Mouse (Mus musculus): Measurements from ENCODE around the gene Brox.
A peak's percentile ranks its signal among the peaks of the same experiment; 100 is the strongest.
"Not testable (repeated sequence)": the region's sequence is repeated elsewhere in the genome, so short reads cannot be mapped to it uniquely, and the experiment has no call there.

Brox gene

GRCm38 (mm10) chr1:183296877-183297383 lies at the start of gene Brox:
Gene Brox, minus strand, starts transcription at chr1:183297269.
- DNase-seq (ENCODE audit: low spot score in 2 of 2), result peak; percentile 98 to 99

GRCm38 (mm10) chr1:183345817-183346195 lies 48.7 kb upstream of the Brox start:
- no peak for DNase-seq (ENCODE audit: low spot score in 2 of 2)

GRCm38 (mm10) chr1:183344886-183345816 lies 48.1 kb upstream of the Brox start:
- peak; percentile 87 to 93 for DNase-seq (ENCODE audit: low spot score in 2 of 2)

GRCm38 (mm10) chr1:183342902-183343301 lies 45.8 kb upstream of the Brox start:
- not testable (repeated sequence) for DNase-seq (ENCODE audit: low spot score in 2 of 2)

- no peak for DNase-seq (ENCODE audit: low spot score in 2 of 2)
Measured at GRCm38 (mm10) chr1:183327171-183327570, 30.1 kb upstream of the Brox start.

GRCm38 (mm10) chr1:183324433-183324832 lies 27.4 kb upstream of the Brox start:
- no peak for DNase-seq (ENCODE audit: low spot score in 2 of 2)

- DNase-seq (ENCODE audit: low spot score in 2 of 2), result no peak
Measured at GRCm38 (mm10) chr1:183323923-183324322, 26.9 kb upstream of the Brox start.

GRCm38 (mm10) chr1:183322496-183322895 lies 25.4 kb upstream of the Brox start:
- not testable (repeated sequence) for DNase-seq (ENCODE audit: low spot score in 2 of 2)

- DNase-seq (ENCODE audit: low spot score in 2 of 2), result no peak
Measured at GRCm38 (mm10) chr1:183320708-183321107, 23.6 kb upstream of the Brox start.

- peak in 1 of 2 experiments; percentile 34 for DNase-seq (ENCODE audit: low spot score in 2 of 2)
Measured at GRCm38 (mm10) chr1:183315783-183316182, 18.7 kb upstream of the Brox start.

- no peak for DNase-seq (ENCODE audit: low spot score in 2 of 2)
Measured at GRCm38 (mm10) chr1:183312076-183312475, 15.0 kb upstream of the Brox start.

GRCm38 (mm10) chr1:183309601-183310000 lies 12.5 kb upstream of the Brox start:
- not testable (repeated sequence) for DNase-seq (ENCODE audit: low spot score in 2 of 2)

GRCm38 (mm10) chr1:183308476-183308875 lies 11.4 kb upstream of the Brox start:
- no peak for DNase-seq (ENCODE audit: low spot score in 2 of 2)

GRCm38 (mm10) chr1:183307555-183307954 lies 10.5 kb upstream of the Brox start:
- DNase-seq (ENCODE audit: low spot score in 2 of 2), result no peak

GRCm38 (mm10) chr1:183299161-183299560 lies 2.1 kb upstream of the Brox start:
- DNase-seq (ENCODE audit: low spot score in 2 of 2), result peak; percentile 90 to 100

- DNase-seq (ENCODE audit: low spot score in 2 of 2), result peak; percentile 51 to 57
Measured at GRCm38 (mm10) chr1:183297886-183298489, 919 bp upstream of the Brox start.

GRCm38 (mm10) chr1:183297473-183297885 lies 410 bp upstream of the Brox start:
- DNase-seq (ENCODE audit: low spot score in 2 of 2), result peak; percentile 72 to 76

GRCm38 (mm10) chr1:183296465-183296864 lies 604 bp downstream of the Brox start, which contains the start of gene Aida:
Gene Aida, plus strand, starts transcription at chr1:183296590.
- peak in 1 of 2 experiments; percentile 71 for DNase-seq (ENCODE audit: low spot score in 2 of 2)

- DNase-seq (ENCODE audit: low spot score in 2 of 2), result no peak
Measured at GRCm38 (mm10) chr1:183289576-183289975, 7.5 kb downstream of the Brox start.

- DNase-seq (ENCODE audit: low spot score in 2 of 2), result no peak
Measured at GRCm38 (mm10) chr1:183288351-183288750, 8.7 kb downstream of the Brox start.

- DNase-seq (ENCODE audit: low spot score in 2 of 2), result no peak
Measured at GRCm38 (mm10) chr1:183275763-183276162, 21.3 kb downstream of the Brox start.

- no peak for DNase-seq (ENCODE audit: low spot score in 2 of 2)
Measured at GRCm38 (mm10) chr1:183274385-183274784, 22.7 kb downstream of the Brox start.
